Mouse (Mus musculus) ovary, adult 18-20 months (tissue): ENCODE results near the gene Greb1.

Source experiments
- DNase-seq: peaks from one replicate; pipeline ENCODE4 v3.0.0; 2022; ENCODE audit warnings: low spot score, mixed read lengths

Gene Greb1

GRCm38 (mm10) chr12:16800259-16800958 lies at the start of gene Greb1:
Greb1 (minus strand) TSS chr12:16800886.
- no peak for DNase-seq

DNA sequence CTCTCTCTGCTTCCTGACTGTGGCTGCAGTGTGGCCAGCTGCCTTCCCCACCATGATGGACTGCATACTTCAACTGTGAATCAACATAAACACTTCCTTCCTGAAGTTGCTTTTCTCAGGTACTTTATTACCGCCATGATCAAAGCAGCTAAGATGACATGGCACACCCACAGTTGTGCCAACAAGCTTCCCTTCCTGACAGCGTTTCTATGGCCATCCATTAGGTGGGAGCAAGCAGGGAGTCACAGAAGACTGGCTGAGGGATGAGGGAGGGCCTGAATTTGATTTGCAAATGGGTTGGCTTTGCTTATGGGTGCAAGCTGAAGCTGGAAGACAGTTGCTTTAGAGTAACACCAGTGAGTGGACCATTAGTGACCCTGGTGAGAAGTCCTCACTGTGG lies 49.1 kb upstream of the Greb1 start:
- no peak for DNase-seq

DNA sequence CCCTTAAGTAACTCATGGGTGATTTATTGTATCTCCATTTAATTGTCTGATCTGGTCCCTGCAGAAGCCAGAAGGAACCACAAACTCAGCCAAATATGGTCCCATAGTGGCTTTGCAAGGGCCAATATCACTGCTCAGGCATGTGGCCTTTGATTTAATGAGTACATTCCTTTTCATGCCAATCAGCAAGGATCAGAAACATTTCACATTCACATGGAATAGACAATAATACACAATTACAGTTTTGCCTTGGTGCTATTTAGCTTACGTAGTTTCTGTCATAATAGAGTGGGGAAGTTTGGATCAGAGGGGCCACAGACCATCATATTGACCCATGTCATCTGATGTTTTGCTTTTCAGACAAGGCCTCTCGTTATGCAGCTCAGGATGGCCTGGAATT lies 47.8 kb upstream of the Greb1 start:
- DNase-seq: no peak

DNA sequence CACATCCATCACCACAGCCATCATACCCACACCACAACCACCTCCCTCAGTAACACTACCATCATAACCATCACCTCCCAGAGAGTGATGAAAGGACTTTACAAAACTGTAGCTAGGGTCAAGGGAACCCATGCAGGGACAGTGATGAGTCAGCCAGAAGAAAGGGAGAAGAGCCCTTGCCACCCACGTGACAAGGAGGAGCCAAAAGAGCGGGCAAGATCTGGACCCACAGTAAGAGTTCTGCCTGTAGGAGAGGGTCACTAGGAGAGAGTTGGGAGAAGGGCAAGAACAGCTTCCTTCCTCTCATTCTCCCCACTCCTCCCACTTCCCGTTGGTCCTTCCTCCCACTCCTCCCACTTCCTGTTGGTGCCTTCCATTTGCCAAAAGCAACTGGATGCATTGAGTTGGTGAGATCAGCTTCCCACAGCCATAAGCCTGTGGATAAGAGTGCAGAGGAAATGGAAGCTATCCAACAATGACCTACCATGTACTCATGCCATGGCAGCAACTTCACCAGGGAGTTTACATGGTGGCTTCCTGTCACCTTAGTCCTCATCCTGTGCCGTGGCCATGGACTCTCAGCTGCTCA lies 46.6 kb upstream of the Greb1 start:
- no peak for DNase-seq

DNA sequence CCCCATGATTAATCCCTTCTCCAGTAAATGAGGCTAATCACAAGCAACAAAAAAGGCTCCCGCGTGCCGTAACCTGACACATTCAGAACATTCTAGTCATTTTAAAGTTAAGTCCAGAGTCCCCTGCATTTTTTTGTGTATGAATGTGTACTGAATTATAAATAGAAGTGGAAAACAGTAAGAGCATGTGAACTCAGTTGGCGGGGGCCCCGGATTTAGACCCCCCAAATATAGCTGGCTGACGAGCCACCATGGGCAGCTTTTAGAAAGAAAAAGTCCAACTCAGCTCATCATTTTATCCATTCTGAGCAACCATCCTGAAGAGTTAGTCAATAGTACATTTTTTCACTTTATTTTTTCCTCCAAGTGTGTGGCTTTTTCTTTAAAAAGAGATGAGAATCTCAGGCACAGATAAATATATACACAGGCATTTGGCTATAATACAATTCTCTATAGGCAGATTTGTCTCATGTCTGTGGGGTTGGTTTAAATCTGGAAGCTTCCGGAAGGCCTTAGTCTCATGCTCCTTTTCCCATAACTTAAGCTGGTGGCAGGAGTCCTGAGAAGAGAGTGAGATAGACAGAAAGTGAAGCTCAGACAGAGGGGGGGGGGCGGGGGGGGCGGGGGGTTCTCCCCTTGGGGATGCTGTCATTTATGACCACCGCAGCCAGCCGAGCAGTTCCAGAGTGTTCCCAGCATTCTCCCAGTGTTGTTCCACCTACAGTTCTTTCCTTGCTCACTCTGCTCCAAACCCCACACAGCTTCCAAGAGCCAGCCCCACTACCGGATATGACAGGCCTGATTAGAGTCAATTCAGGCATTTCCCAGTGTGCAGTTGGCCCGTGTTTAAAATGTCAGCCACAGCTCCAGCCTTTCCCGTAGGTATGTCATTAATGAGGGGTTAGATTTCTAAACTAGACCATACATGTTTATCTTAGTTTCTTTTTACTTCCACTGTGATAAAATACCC lies 44.2 kb upstream of the Greb1 start:
- DNase-seq: no peak

DNA sequence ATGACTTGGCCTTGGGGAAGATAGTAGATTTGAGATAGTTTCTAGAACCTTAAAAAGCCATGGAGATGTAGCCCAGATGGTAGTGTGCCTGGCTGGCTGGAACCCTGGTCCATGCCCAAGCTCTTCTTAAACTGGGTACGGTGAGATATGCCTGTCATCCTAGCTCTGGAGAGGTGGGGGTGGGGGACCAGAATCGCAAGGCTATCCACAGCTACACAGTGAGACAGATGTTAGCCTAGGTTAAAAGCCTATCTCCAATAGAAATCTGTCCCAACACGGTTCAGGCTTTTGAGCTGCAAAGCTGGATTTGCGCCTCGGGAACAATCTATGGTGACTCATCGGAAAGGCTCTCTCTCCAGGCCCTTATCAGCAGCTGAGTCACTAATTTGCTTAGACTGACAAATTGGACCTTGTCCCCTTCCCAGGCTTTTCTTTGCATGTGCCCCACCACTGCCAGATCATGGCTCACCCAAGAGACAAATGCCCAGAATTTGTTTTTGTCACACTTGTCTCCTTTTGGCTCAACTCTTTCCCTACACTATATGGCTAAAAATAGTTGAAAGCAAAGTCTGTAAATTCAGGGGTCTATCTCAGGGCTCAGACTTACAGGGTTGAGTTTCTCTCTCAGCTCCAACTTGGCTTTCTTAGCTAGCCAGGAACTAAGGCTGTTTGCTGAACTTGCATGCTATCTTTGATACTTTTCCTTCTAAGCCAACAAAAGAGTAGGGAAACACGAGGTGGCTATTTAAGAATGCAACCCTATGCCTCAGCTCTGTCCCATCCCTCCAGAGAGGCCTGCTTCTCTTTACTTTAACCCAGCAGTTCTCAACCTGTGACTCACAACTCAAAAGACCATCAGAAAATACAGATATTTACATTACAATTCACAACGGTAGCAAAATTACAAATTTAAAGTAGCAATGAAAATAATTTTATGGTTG lies 40.4 kb upstream of the Greb1 start:
- DNase-seq: peak; percentile 55

- DNase-seq: no peak
Measured at GRCm38 (mm10) chr12:16837766-16838165, 37.1 kb upstream of the Greb1 start.

- no peak for DNase-seq
Measured at GRCm38 (mm10) chr12:16836188-16836587, 35.5 kb upstream of the Greb1 start.

GRCm38 (mm10) chr12:16834701-16835100 lies 34.0 kb upstream of the Greb1 start:
- DNase-seq: no peak

GRCm38 (mm10) chr12:16831071-16831470 lies 30.4 kb upstream of the Greb1 start:
- no peak for DNase-seq

DNA sequence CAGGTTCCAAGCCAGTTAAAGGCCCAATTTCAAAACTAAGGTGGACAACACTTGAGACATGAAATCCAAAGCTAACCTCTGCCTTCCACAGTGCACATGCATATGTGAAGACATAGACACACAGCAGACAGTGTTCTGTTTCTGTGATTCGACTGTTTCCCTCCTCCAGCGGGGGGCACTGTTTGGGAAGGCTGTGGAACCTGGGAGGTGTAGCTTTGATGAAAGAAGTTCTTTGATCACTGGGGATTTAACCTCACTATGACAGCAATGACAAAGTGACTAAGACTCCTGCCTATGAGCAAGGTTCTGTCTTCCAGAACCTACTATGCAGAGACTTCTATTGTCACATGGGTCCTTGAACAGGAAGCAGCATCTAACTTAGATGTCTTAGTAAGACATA lies 29.1 kb upstream of the Greb1 start:
- DNase-seq: no peak

GRCm38 (mm10) chr12:16828505-16828904 lies 27.8 kb upstream of the Greb1 start:
- peak; percentile 41 for DNase-seq

- DNase-seq: no peak
Measured at GRCm38 (mm10) chr12:16823701-16824100, 23.0 kb upstream of the Greb1 start.

GRCm38 (mm10) chr12:16822181-16822734 lies 21.6 kb upstream of the Greb1 start:
- no peak for DNase-seq

DNA sequence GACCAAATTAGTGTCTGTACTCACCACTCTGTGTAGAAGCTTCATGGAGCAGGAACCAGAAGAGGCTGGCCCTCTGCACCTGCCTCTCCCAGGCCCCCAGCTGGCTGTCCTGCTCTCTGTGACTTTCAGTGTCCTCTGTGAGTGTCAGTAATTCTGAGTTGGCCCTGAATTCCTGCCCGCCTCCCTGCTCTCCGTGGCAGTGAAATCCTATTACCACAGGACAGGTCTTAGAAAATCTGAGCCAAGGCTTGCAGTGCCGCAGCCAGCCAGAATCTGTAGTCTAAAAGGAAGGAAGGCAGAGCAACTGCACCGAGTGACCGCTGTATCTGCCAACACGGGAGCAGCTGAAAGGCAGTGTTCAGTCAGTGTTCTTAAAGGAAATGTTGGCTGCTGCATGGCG lies 20.1 kb upstream of the Greb1 start:
- no peak for DNase-seq

- DNase-seq: no peak
Measured at GRCm38 (mm10) chr12:16818513-16818912, 17.8 kb upstream of the Greb1 start.

- DNase-seq: no peak
Measured at GRCm38 (mm10) chr12:16817147-16817546, 16.5 kb upstream of the Greb1 start.

DNA sequence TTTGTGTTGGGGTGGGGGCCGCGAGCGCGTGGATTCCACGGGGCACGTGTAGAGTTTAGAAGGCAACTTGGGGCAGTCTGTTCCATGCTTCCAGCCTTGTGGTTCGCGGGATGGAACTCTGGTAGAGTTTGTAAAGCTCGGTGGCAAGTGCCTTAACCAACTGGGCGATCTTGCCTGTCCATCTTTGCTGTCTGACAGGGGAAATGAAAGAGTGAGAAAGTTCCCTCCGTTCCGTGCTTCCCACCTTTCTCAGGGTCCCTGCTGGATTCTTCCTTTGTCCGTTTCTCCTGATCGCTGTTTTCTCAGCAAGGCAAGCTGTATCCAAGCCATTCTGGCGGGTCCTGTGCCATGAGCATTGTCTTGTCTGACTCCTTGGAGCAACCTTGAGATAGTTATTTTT lies 10.8 kb upstream of the Greb1 start:
- DNase-seq: no peak

GRCm38 (mm10) chr12:16810525-16811431 lies 10.1 kb upstream of the Greb1 start, which contains the start of gene E2f6:
E2f6 (plus strand) TSS chr12:16810963.
- peak; percentile 66 for DNase-seq

- no peak for DNase-seq
Measured at GRCm38 (mm10) chr12:16808045-16808444, 7.4 kb upstream of the Greb1 start.
